In genomic region chr9:54501453-54502110, GRCm38 (mm10) we compare ENCODE assay signal across 8 mouse cellular contexts. TPM values are rescaled to one million over a fixed set of nuclear protein-coding genes. Genes with fewer than 3 reads are reported as not detected.
A peak's percentile ranks its signal among the peaks of the same experiment; 100 is the strongest.
DNase-seq lines count a peak whose midpoint lies in the region; ATAC-seq and TF ChIP-seq lines count a peak whose summit lies in the region.

Gene Dmxl2, minus strand, starts transcription at chr9:54501626.

- peak within 1 kb of the TSS; percentile 86 for H3K27ac ChIP-seq in forebrain, embryonic 13.5 days
- peak within 1 kb of the TSS; percentile 87 for H3K27ac ChIP-seq in liver, postnatal 0 days (ENCODE audit: low read depth)
- H3K27ac ChIP-seq in neural tube, embryonic 13.5 days (replicated peaks): peak within 1 kb of the TSS; percentile 86

- no peaks in the 10 kb centered on the region for H3K36me3 ChIP-seq in E14TG2a.4 (ENCODE audit: insufficient read depth, low read length)
- no peaks in the 10 kb centered on the region for H3K36me3 ChIP-seq in forebrain, embryonic 13.5 days (ENCODE audit: poor library complexity, severe bottlenecking)
- no peaks in the 10 kb centered on the region for H3K36me3 ChIP-seq in liver, postnatal 0 days (replicated peaks; ENCODE audit: insufficient read depth, low read length)
- H3K36me3 ChIP-seq in neural tube, embryonic 13.5 days: no peaks in the 10 kb centered on the region

- peaks cover 29% of the 10 kb centered on the region for H3K27me3 ChIP-seq in E14TG2a.4 (ENCODE audit: insufficient read depth, low read length)
- peaks cover 6% of the 10 kb centered on the region; the same call in 1 of the 2 replicates for H3K27me3 ChIP-seq in forebrain, embryonic 13.5 days
- peaks cover 13% of the 10 kb centered on the region; the same call in 1 of the 2 replicates for H3K27me3 ChIP-seq in liver, postnatal 0 days (ENCODE audit: insufficient read depth, low read length)
- H3K27me3 ChIP-seq in neural tube, embryonic 13.5 days: peaks cover 4% of the 10 kb centered on the region; the same call in 1 of the 2 replicates

- H3K9ac ChIP-seq in forebrain, embryonic 13.5 days: peak within 1 kb of the TSS; percentile 88
- peak within 1 kb of the TSS; percentile 79 for H3K9ac ChIP-seq in liver, postnatal 0 days (replicated peaks)
- peak within 1 kb of the TSS; percentile 85 for H3K9ac ChIP-seq in neural tube, embryonic 13.5 days

- TF ChIP-seq CTCF in E14TG2a.4 (conservative IDR thresholded peaks at IDR 0.05; ENCODE audit: low read length): no peak
- TF ChIP-seq CTCF in liver, postnatal 0 days (IDR thresholded peaks at IDR 0.05; ENCODE audit: low read depth): no peak

- no peak for TF ChIP-seq EP300 in liver, postnatal 0 days (IDR thresholded peaks at IDR 0.05; ENCODE audit: low read depth)

- no peaks in the 10 kb centered on the region for H3K9me3 ChIP-seq in E14TG2a.4 (ENCODE audit: low read length)
- no peaks in the 10 kb centered on the region for H3K9me3 ChIP-seq in forebrain, embryonic 13.5 days (replicated peaks)
- no peaks in the 10 kb centered on the region for H3K9me3 ChIP-seq in liver, postnatal 0 days (ENCODE audit: low read length)
- H3K9me3 ChIP-seq in neural tube, embryonic 13.5 days: no peaks in the 10 kb centered on the region

- 1% methylated on average over 76 of the region's 99 CpGs for WGBS in forebrain, embryonic 13.5 days
- under 1% methylated on average over 76 of the region's 99 CpGs for WGBS in liver, postnatal 0 days (ENCODE audit: insufficient replicate concordance)
- WGBS in neural tube, embryonic 13.5 days: under 1% methylated on average over 95 of the region's 99 CpGs

- H3K4me1 ChIP-seq in E14TG2a.4 (replicated peaks; ENCODE audit: low read depth, low read length): peaks cover 22% of the 10 kb centered on the region
- H3K4me1 ChIP-seq in forebrain, embryonic 13.5 days: peaks cover 28% of the 10 kb centered on the region
- peaks cover 8% of the 10 kb centered on the region; the same call in 1 of the 2 replicates for H3K4me1 ChIP-seq in liver, postnatal 0 days (ENCODE audit: insufficient read depth)
- H3K4me1 ChIP-seq in neural tube, embryonic 13.5 days (replicated peaks): peaks cover 30% of the 10 kb centered on the region

- peak within 1 kb of the TSS; percentile 77 for H3K4me2 ChIP-seq in forebrain, embryonic 13.5 days
- peak within 1 kb of the TSS; percentile 76 for H3K4me2 ChIP-seq in liver, postnatal 0 days (ENCODE audit: low read depth, low read length)
- H3K4me2 ChIP-seq in neural tube, embryonic 13.5 days: peak within 1 kb of the TSS; percentile 63

- peak; percentile 71 for DNase-seq in c-Kit-positive CD71-negative TER-119-negative erythroid progenitor cells, embryonic 14.5 days (ENCODE audit: low read depth)
- DNase-seq in heart, postnatal 10 days: peak; percentile 92 to 94
- peak; percentile 92 for DNase-seq in layer of hippocampus, adult 11-12 months (ENCODE audit: low spot score)
- DNase-seq in liver, postnatal 0 days: peak; percentile 92
- peak; percentile 97 for DNase-seq in testis, postnatal 10 days (ENCODE audit: low spot score)

- peak; percentile 95 for ATAC-seq in forebrain, embryonic 13.5 days
- peak; percentile 93 for ATAC-seq in liver, postnatal 0 days
- peak; percentile 96 for ATAC-seq in neural tube, embryonic 13.5 days (ENCODE audit: low read depth)

- peak within 1 kb of the TSS; percentile 91 for H3K4me3 ChIP-seq in E14TG2a.4 (replicated peaks; ENCODE audit: low read length)
- peak within 1 kb of the TSS; percentile 86 for H3K4me3 ChIP-seq in forebrain, embryonic 13.5 days
- H3K4me3 ChIP-seq in liver, postnatal 0 days (ENCODE audit: low read depth, low read length): peak within 1 kb of the TSS; percentile 68
- peak within 1 kb of the TSS; percentile 71 for H3K4me3 ChIP-seq in neural tube, embryonic 13.5 days

- intact Hi-C loops in heart, postnatal 10 days (cut with DNase I): loop anchor here (5.0 kb wide), 1 partner anchor 86 kb away; the partner anchor contains the start of gene Idh3a

RNA-seq across cellular contexts. Expression of gene Dmxl2, which starts in this region (rescaled TPM):
- 29.1 and 30.0 TPM in 2 replicates for polyA plus RNA-seq in forebrain, embryonic 13.5 days (2015; fragmentation: Nextera tagmentation; extraction: Ambion mirVana)
- total RNA-seq in heart, postnatal 10 days (2021): 10 to 100 TPM; 19.1 to 22.1 TPM
- 3.3 and 3.8 TPM in 2 replicates for polyA plus RNA-seq in liver, postnatal 0 days (2015; fragmentation: Nextera tagmentation; extraction: Ambion mirVana)
- 43.7 and 48.2 TPM in 2 replicates for polyA plus RNA-seq in neural tube, embryonic 13.5 days (2015; fragmentation: Nextera tagmentation; extraction: Ambion mirVana)

Comparison
In these comparisons a context has a peak if more than half of its experiments do, and no peak if none do; other contexts are left out.
1. Peak in every context shown above with its lines: DNase-seq, ATAC-seq, H3K4me3 ChIP-seq and H3K27ac ChIP-seq.